Mouse (Mus musculus) left cerebral cortex, adult 18-20 months (tissue): ENCODE data around the gene Zp3. TPM values are rescaled to one million over a fixed set of nuclear protein-coding genes. Genes with fewer than 3 reads are reported as not detected.
A peak's percentile ranks its signal among the peaks of the same experiment; 100 is the strongest.

Experiments
- DNase-seq, 2 experiments: peaks; one replicate each; pipeline ENCODE4 v3.0.0; 2021 to 2022; ENCODE audit warnings: low spot score in 2 of 2, mixed read lengths in 1 of 2
- long read RNA-seq, 2 experiments: library from polyadenylated mRNA; stranded (forward); transcript quantifications; one replicate each; pipeline ENCODE4 v2.0.0; 2021
- total RNA-seq, 2 experiments: library from RNA; stranded (reverse); gene quantifications; 2 replicates each; pipeline ENCODE4 v1.2.3; 2021

Zp3 gene
- not detected for total RNA-seq
- long read RNA-seq, experiment 1, result 0 reads
- long read RNA-seq, experiment 2, result 0 reads

GRCm38 (mm10) chr5:135979904-135980303 is at the start of gene Zp3:
Gene Zp3, plus strand, starts transcription at chr5:135980099.
- no peak for DNase-seq

GRCm38 (mm10) chr5:135931526-135931925 is 48.4 kb upstream of the Zp3 start:
- peak; percentile 50 to 63 for DNase-seq

GRCm38 (mm10) chr5:135932359-135932758 is 47.5 kb upstream of the Zp3 start:
- DNase-seq, result no peak

DNA sequence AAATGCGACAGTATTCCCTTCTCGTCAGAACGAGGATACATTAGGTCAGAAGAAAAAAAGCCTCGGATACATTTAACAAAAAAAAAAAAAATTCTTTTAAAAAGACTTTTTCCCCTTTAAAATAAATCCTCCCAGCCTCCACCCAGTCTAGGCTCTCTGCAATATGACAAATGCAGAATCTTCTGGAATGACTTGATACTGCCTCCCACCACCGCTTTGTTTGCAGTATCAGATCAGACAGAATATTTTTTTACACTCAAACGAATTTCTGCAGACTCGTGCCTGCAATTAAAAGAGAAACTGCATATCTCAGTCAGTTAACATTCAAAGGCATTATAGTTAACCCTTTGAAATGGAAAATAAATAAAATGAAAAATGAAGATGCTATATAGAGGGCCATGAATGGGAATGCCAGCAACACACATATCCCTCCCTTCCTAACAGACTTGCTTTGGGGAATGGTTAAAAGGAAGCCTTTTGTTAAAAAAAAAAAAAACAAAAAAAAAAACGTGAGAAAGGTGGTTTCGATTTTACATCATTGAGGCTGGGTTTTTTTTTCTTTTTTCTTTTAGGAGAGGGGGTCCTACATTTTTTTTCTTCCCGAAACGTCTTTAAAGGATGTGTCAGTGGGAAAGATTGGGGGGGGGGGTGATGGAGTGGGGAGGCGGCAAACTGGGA is 46.5 kb upstream of the Zp3 start:
- no peak for DNase-seq

GRCm38 (mm10) chr5:135933900-135934441 is 45.9 kb upstream of the Zp3 start:
- DNase-seq, result peak; percentile 65 to 77

DNA sequence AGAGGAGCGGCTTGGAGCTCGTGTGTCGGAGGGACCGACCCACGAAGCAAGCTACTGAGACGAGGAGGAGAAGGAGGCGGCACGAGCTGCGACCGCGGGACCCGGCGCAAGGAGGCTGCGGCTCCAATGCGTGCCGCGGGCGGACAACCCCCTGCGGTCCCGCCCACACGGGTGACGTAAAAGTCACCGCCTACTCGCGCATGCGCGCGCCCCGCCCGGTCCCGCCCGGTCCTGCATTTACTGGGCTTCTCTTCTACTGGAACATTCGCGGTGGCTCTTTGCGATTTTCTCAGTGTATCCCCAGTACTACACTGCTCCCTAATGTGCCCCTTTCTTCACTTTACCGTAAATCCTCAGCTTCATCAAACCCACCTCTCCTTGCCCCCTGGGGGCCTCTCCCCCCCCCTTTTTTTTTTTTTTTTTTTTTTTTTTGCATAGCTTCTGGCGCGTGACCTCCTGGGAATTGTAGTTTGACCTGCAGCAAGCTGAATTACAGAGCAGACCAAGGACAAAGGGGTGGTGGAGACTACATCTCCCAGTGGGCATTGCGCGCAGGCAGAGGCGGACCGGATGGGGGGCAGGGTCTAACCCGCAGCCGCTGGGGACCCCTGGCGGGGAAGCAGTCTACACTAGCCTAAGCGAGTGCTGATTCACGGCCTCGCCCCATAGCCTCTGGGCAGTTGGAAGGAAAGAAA is 45.3 kb upstream of the Zp3 start, which contains the start of gene Ywhag:
Gene Ywhag (minus strand): TSS at position 136 of the 695 bp plus-strand sequence.
- peak; percentile 96 to 97 for DNase-seq

DNA sequence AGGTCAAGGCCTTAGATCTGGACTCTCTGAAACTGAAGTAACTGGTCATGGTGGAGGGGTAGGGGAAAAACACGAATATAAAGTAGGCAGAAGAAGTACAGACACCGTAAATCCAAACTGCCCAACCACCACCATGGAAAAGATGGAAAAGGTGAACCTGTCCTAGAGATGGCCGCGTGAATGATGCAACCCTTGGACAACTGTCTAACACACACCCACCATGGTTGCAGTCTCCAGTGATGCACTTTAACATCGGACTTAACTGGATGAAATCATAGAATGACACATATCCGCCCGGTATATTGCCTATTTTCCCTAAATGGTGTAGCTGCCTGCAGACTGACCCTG is 44.7 kb upstream of the Zp3 start:
- DNase-seq, result no peak

DNA sequence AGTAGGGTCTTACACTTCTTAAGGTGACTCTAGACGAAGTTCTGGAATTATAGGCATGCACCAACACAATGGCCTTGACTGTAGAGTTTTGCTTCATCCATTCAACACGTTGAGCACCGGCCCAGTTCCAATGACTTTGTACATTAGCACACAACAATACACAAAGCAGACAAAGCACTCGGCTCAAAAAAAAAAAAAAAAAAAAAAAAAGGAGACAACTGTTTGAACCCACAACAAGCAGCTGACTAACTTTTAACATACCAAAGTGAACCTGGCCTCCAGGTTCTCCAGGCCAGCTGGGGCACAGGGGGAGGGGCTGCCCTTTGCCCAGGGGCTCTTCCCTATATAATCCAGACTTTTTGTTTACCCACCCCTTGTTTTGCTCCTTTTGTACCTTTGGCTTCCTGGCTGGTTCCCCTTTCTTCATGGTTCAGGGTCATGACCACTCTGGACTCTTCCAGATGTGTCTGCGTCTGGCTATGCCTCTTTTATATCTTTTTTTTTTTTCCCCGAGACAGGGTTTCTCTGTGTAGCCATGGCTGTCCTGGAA is 44.2 kb upstream of the Zp3 start:
- no peak for DNase-seq

- DNase-seq, result no peak
These were observed 39.3 kb upstream of the Zp3 start for GRCm38 (mm10) chr5:135940587-135940986.

DNA sequence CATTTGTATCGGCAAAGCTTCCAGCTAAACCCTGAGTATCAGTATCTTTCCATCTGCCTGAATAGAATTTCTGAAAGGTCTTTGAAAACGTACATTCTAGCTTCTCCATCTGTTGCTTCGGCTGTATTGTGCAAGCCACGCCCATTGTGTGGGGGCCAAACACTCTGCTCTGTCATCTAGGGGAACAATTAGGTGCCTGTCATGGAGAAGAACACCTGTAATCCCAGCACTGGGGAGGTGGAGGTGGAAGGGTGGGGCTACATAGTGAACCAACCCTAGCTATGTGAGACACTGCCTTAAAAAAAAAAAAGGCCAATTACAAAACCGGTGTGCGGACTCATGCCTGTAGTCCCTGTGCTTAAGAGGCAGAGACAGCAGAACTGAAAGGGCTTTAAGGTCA is 37.2 kb upstream of the Zp3 start:
- DNase-seq, result no peak

GRCm38 (mm10) chr5:135945916-135946408 is 33.9 kb upstream of the Zp3 start:
- DNase-seq, result no peak

DNA sequence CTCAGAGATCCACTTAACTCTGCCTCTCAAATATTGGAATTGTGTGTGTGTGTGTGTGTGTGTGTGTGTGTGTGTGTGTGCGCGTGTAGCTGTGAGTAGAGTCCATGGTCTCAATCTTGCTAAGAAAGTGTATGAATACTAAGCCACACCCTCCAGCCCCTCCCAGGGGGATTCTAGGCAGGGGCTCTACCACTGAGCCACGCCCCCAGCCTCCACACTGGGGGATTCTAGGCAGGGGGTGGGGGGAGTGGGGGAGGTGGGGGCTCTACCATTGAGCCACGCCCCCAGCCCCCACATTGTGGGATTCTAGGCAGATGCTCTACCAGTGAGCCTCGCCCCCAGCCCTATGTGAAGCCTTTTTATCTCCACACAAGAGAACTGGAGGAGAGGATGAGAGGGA is 33.3 kb upstream of the Zp3 start:
- DNase-seq, result no peak

GRCm38 (mm10) chr5:135950710-135951412 is 29.0 kb upstream of the Zp3 start:
- peak in 1 of 2 experiments; percentile 34 for DNase-seq

DNA sequence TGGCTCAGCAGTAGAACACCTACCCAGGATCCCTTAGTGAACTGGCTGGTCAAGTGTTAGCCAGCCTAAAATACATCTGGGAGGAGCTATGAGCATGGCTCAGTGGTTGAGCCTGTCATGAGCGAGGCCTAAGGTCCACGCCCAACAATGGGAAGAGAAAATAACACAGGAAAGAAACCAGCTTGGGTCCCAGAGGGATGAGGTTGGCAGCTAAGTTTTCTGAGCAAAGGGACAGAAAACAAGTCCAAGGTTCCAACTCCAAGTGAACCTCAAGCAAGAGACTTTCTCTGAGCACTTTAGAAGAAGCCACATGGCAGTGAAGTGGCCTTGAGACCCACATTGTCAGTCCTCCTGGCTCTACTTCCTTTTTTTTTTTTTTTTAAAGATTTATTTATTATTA is 28.2 kb upstream of the Zp3 start:
- no peak for DNase-seq

GRCm38 (mm10) chr5:135952830-135953229 is 27.1 kb upstream of the Zp3 start:
- DNase-seq, result no peak

DNA sequence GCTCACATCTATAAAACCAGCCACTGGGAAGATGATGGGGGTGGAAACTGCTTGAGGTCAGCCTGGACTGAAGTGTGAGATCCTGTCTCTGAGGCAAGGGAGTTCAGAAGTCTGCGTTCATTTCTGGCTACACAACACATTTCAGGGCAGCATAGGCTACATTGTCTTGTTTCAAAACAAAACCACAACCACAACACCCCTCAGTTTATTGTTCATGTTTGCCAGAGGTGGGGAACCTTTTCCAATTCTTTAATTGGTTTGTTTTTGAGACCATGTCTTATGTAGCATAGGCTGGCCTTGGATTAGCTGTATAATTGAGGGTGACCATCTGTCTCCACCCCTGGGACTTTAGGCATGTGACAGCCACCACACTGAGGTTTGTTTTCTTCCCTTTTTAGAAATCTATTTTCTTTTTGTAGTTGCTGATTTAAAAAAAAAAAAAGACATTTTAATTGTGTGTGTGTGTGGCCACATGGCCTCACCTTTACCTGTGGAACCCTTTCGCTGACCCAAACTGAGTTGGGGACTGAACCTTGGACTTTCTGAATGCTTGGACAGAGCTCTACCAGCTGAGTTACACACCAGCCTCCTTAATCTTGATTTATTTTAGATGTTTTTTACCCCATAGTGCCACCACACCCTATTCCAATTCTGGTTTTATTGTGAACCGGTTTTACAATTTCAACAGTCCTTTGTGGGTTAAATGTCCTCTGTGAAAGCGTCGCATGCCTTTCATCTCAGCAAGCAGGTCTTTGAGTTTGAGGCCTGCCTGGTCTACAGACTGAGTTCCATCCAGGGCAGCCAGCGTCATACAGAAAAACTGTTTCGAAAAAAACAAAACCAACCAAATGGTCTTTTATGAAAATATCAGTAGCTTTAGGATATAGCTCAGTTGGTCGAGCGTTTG is 23.3 kb upstream of the Zp3 start:
- no peak for DNase-seq

DNA sequence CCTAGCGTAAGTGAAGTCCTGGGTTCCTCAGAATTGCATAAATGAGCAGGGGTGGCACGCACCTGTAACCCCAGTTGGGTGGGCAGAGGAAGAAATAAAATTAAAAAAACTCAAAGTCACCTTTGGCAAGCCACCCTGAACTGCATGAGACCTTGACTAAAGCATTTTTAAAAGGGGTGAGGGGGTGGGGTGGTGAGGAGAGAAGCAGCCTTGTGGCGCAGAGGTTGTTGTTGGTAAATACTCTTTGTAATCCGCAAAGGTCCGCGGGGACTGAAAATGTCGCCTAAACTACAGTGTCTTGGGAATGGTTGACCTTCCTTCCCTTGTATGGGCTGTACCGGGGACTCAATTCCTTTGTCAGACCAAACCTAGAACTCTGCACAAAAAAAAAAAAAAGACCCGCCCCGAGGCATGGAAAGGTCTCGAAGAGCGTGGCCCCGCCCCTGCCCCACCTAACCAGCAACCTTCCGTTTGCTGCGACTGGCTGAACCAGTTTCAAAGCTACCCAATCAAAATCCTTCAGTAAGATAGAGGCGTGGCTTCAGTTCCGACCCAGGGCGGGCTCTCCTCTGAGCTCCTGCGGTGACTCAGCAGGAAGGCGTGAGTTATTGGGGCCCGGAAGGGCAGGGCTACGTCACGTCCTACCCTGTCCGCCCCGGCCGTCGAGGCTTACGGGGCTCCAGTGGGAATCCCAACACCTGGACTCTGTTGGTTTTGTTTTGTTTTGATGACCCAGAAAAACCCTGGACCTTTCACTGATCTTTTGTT is 22.5 kb upstream of the Zp3 start:
- DNase-seq, result peak; percentile 87 to 92

DNA sequence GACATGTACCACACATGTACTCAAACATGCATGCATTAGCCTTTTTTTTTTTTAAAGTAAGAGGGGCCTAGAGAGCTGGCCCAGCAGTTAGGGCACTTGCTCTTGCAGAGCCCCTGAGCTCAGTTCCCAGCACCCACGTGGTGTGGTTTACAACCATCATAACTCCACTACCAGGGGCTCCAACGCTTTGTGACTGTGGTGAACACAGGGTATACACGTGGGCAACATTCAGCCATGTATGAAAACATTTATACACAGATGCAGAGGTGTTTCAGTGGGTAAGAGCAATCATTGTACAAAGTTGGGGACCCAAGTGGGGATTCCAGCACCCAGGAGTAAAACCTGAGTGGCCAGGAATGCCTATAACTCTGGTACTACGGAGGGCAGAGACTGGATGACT is 21.5 kb upstream of the Zp3 start:
- DNase-seq, result no peak

DNA sequence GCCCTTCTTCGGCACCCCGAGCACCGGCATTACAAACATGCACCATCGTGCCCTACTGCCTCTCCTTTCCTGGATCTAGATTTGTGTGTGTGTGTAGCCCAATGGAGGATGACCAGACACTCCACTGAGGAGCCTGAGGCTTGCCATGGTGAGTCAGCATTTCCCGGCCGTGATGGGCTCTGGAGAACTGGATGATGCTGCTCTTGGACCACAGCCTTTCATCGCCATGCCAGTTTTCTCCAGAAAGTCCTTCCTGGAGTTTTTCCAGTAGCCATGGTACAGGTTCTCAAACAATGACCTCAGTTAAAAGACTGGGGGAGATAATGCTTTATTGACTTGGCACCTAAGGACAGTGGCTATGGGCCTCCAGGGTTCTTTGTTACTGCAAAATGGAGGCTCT is 20.0 kb upstream of the Zp3 start:
- no peak for DNase-seq
